Mouse (Mus musculus) layer of hippocampus, adult 11-12 months (tissue): ENCODE measurements around the gene Spata31.

Experiments used
- DNase-seq: peaks from one replicate; pipeline ENCODE4 v3.0.0; 2022; ENCODE audit warnings: low spot score

Spata31 gene

GRCm38 (mm10) chr13:64917191-64917590, at the start of gene Spata31:
Spata31 (plus strand) TSS chr13:64917406.
- no peak for DNase-seq

- no peak for DNase-seq
Measured at GRCm38 (mm10) chr13:64903132-64903531, 14.1 kb upstream of the Spata31 start.

GRCm38 (mm10) chr13:64903585-64904208, 13.5 kb upstream of the Spata31 start, which contains the start of gene Cntnap3:
Cntnap3 (minus strand) TSS chr13:64903955.
- DNase-seq = peak; percentile 5
